Mouse (Mus musculus): Measurements from ENCODE around the gene Nup107.

DNA sequence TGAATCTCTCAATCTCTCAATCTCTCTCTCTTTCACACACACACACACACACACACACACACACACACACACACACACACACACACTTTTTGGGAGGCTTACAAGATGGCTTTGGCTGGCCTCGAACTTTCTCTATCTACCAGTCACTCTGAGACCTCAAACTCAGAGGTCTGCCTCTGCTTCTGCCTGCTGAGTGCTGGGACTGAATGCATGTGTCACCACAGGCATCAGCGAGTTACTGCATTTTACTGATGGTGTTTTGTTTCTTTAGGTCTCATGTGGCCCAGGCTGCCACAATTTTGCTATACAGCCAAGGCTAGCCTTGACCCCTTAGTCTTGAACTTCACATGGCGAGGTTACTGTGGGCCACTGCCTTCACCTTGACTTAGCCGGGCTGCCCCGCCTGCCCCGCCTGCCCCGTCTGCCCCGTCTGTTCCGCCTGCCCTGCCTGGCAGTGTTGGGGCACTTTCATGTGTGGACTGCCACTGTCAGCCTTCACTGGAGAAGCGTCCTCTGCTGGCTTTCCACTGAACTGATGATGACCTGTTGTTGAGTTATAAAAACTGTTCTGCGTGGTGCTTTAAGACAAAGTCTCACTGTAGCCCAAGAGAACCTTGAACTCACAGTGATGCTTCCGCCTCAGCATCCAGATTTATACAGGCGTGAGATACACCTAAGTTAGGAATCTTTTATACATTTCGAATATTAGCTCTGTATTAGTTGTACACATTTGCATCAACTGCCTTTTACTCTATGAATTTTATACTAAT, 9.8 kb downstream of the Nup107 start:
- TF ChIP-seq CTCF (IDR thresholded peaks at IDR 0.05; ENCODE audit: borderline replicate concordance, insufficient read depth, low read depth, low read length) (no peak), POLR2A (IDR thresholded peaks at IDR 0.05; ENCODE audit: borderline replicate concordance, insufficient read depth, low read length) (no peak)

Measured in cerebellum, adult 2 months (tissue).